Mouse (Mus musculus): ENCODE data around the gene Tpm3.
"Not testable (repeated sequence)": the region's sequence is repeated elsewhere in the genome, so short reads cannot be mapped to it uniquely, and the experiment has no call there.

The Tpm3 gene

GRCm38 (mm10) chr3:90083698-90084324 lies 11.4 kb downstream of the Tpm3 start:
- DNase-seq (ENCODE audit: low spot score) = no peak

GRCm38 (mm10) chr3:90084790-90085189 lies 12.3 kb downstream of the Tpm3 start:
- no peak for DNase-seq (ENCODE audit: low spot score)

- no peak for DNase-seq (ENCODE audit: low spot score)
Observed at GRCm38 (mm10) chr3:90085281-90085680, 12.8 kb downstream of the Tpm3 start.

- no peak for DNase-seq (ENCODE audit: low spot score)
Observed at GRCm38 (mm10) chr3:90086068-90086467, 13.6 kb downstream of the Tpm3 start.

GRCm38 (mm10) chr3:90088617-90089016 lies 16.2 kb downstream of the Tpm3 start:
- DNase-seq (ENCODE audit: low spot score) = no peak

GRCm38 (mm10) chr3:90090892-90091291 lies 18.4 kb downstream of the Tpm3 start:
- DNase-seq (ENCODE audit: low spot score) = no peak

GRCm38 (mm10) chr3:90094453-90094852 lies 22.0 kb downstream of the Tpm3 start:
- no peak for DNase-seq (ENCODE audit: low spot score)

GRCm38 (mm10) chr3:90097928-90098327 lies 25.5 kb downstream of the Tpm3 start:
- no peak for DNase-seq (ENCODE audit: low spot score)

- no peak for DNase-seq (ENCODE audit: low spot score)
Observed at GRCm38 (mm10) chr3:90101010-90101409, 28.6 kb downstream of the Tpm3 start.

GRCm38 (mm10) chr3:90101673-90102072 lies 29.2 kb downstream of the Tpm3 start:
- no peak for DNase-seq (ENCODE audit: low spot score)

- no peak for DNase-seq (ENCODE audit: low spot score)
Observed at GRCm38 (mm10) chr3:90102239-90102638, 29.8 kb downstream of the Tpm3 start.

- no peak for DNase-seq (ENCODE audit: low spot score)
Observed at GRCm38 (mm10) chr3:90103176-90103575, 30.7 kb downstream of the Tpm3 start.

- no peak for DNase-seq (ENCODE audit: low spot score)
Observed at GRCm38 (mm10) chr3:90103938-90104337, 31.5 kb downstream of the Tpm3 start, which contains the start of gene Nup210l. TSS of gene Nup210l (plus strand) at chr3:90104132.

GRCm38 (mm10) chr3:90111706-90112105 lies 39.3 kb downstream of the Tpm3 start:
- DNase-seq (ENCODE audit: low spot score) = no peak

- DNase-seq (ENCODE audit: low spot score) = no peak
Observed at GRCm38 (mm10) chr3:90114342-90114741, 41.9 kb downstream of the Tpm3 start.

GRCm38 (mm10) chr3:90115526-90115925 lies 43.1 kb downstream of the Tpm3 start:
- DNase-seq (ENCODE audit: low spot score) = no peak

- no peak for DNase-seq (ENCODE audit: low spot score)
Observed at GRCm38 (mm10) chr3:90118132-90118790, 45.8 kb downstream of the Tpm3 start.

- not testable (repeated sequence) for DNase-seq (ENCODE audit: low spot score)
Observed at GRCm38 (mm10) chr3:90122036-90122435, 49.6 kb downstream of the Tpm3 start.

GRCm38 (mm10) chr3:90125710-90126109 lies 53.3 kb downstream of the Tpm3 start:
- no peak for DNase-seq (ENCODE audit: low spot score)

GRCm38 (mm10) chr3:90127881-90128280 lies 55.4 kb downstream of the Tpm3 start:
- no peak for DNase-seq (ENCODE audit: low spot score)

GRCm38 (mm10) chr3:90132745-90133144 lies 60.3 kb downstream of the Tpm3 start:
- DNase-seq (ENCODE audit: low spot score) = no peak

GRCm38 (mm10) chr3:90133331-90133730 lies 60.9 kb downstream of the Tpm3 start:
- no peak for DNase-seq (ENCODE audit: low spot score)

GRCm38 (mm10) chr3:90134483-90134882 lies 62.0 kb downstream of the Tpm3 start:
- peak; percentile 27 for DNase-seq (ENCODE audit: low spot score)

GRCm38 (mm10) chr3:90134993-90135392 lies 62.5 kb downstream of the Tpm3 start:
- DNase-seq (ENCODE audit: low spot score) = no peak
